Mouse (Mus musculus): ENCODE results near the gene Prr22. TPM values are rescaled to one million over a fixed set of nuclear protein-coding genes. Genes with fewer than 3 reads are reported as not detected.

Gene Prr22
- total and polyA plus RNA-seq, 2 experiments from 2014 or later = 0.21 to 0.46 TPM

DNA sequence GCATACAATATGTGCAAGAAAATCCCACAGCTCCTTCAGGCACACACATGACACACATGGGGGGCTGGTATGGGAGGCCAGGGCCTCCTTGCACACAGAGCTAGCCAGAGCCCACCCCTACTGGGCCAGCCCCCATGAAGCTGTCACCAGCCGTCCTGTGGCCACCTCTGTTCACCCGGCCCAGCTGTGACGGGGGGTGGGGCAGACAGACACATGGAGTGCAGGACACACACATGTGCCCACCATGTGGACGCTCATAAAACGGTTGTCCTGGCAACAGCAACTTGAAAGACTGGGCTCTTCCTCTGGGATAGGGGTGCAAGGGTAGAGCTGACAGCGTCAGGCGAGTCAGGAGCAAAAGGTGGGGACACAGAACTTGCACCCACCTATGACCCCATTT lies 10.8 kb upstream of the Prr22 start:
- Histone ChIP-seq H3K4me1 (ENCODE audit: insufficient read depth, low read length) (peaks cover 15% of the 10 kb centered on the region), H3K4me3 (ENCODE audit: low read length) (no peak overlapping the region), H3K4me2 (ENCODE audit: low read depth, low read length) (no peak overlapping the region), H3K9ac (replicated peaks; ENCODE audit: low read length) (no peak overlapping the region), H3K9me3 (ENCODE audit: low read length) (no peaks in the 10 kb centered on the region), H3K36me3 (ENCODE audit: insufficient read depth, low read length) (no peaks in the 10 kb centered on the region), H3K27me3 (ENCODE audit: insufficient read depth, low read length) (peaks cover 34% of the 10 kb centered on the region), H3K27ac (no peak overlapping the region)
- WGBS = 35% methylated on average over 7 of the region's 7 CpGs
- DNase-seq (ENCODE audit: low spot score) (no peak), ATAC-seq (no peak)
- TF ChIP-seq CTCF (IDR thresholded peaks at IDR 0.05; ENCODE audit: low read depth) = no peak

GRCm38 (mm10) chr17:56761077-56761476 lies 9.0 kb upstream of the Prr22 start:
- 53% methylated on average over 3 of the region's 3 CpGs for WGBS
- H3K36me3 ChIP-seq (ENCODE audit: insufficient read depth, low read length) = no peaks in the 10 kb centered on the region
- H3K4me2 ChIP-seq (ENCODE audit: low read depth, low read length) = no peak overlapping the region
- no peaks in the 10 kb centered on the region for H3K9me3 ChIP-seq (ENCODE audit: low read length)
- no peak overlapping the region for H3K27ac ChIP-seq
- no peak for TF ChIP-seq CTCF (IDR thresholded peaks at IDR 0.05; ENCODE audit: low read depth)
- no peak overlapping the region for H3K4me3 ChIP-seq (ENCODE audit: low read length)
- no peak overlapping the region for H3K9ac ChIP-seq (replicated peaks; ENCODE audit: low read length)
- ATAC-seq (no peak), DNase-seq (ENCODE audit: low spot score) (peak; percentile 4)
- H3K27me3 ChIP-seq (ENCODE audit: insufficient read depth, low read length) = peaks cover 16% of the 10 kb centered on the region
- H3K4me1 ChIP-seq (ENCODE audit: insufficient read depth, low read length) = peaks cover 20% of the 10 kb centered on the region

DNA sequence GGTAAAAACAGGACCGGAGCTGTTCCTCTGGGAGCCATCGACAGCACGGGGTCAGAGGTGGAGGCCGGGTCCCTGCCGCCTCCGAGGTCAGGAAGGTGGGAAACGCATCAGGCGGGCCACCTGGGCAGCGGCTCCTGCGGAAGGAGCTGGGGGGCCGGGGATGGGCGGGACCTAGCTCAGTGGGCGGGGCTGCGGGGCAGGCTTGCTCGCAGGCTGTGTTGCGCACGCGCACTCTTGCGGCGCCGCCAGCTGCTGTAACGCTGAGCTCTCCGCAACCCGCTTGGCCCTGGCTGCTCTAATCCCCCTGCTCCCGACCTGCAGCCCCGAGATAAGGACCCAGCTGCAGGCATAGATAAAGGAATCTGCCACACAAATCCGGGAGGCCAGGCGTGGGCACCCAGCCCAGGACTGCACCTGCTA lies 8.0 kb upstream of the Prr22 start:
- H3K4me3 ChIP-seq (ENCODE audit: low read length) = peak overlapping the region; percentile 40
- peaks cover 8% of the 10 kb centered on the region for H3K27me3 ChIP-seq (ENCODE audit: insufficient read depth, low read length)
- H3K36me3 ChIP-seq (ENCODE audit: insufficient read depth, low read length) = peaks cover 3% of the 10 kb centered on the region; the same call in 1 of the 2 replicates
- peak overlapping the region; percentile 65 for H3K4me2 ChIP-seq (ENCODE audit: low read depth, low read length)
- DNase-seq (ENCODE audit: low spot score) (peak; percentile 96), ATAC-seq (peak; percentile 41)
- H3K9me3 ChIP-seq (ENCODE audit: low read length) = no peaks in the 10 kb centered on the region
- H3K4me1 ChIP-seq (ENCODE audit: insufficient read depth, low read length) = peaks cover 18% of the 10 kb centered on the region
- no peak; the same call in 1 of the 2 replicates for TF ChIP-seq CTCF (IDR thresholded peaks at IDR 0.05; ENCODE audit: low read depth)
- H3K9ac ChIP-seq (replicated peaks; ENCODE audit: low read length) = peak overlapping the region; percentile 43
- H3K27ac ChIP-seq = peak overlapping the region; percentile 89
- 0% methylated on average over 26 of the region's 28 CpGs for WGBS

- H3K4me3 ChIP-seq (ENCODE audit: low read length) = no peak overlapping the region
- peak overlapping the region; percentile 65; the same call in 1 of the 2 replicates for H3K4me2 ChIP-seq (ENCODE audit: low read depth, low read length)
- ATAC-seq (no peak), DNase-seq (ENCODE audit: low spot score) (peak; percentile 72)
- TF ChIP-seq CTCF (IDR thresholded peaks at IDR 0.05; ENCODE audit: low read depth) = peak; percentile 99
- H3K4me1 ChIP-seq (ENCODE audit: insufficient read depth, low read length) = peaks cover 13% of the 10 kb centered on the region; the same call in 1 of the 2 replicates
- no peaks in the 10 kb centered on the region for H3K9me3 ChIP-seq (ENCODE audit: low read length)
- 44% methylated on average over 27 of the region's 27 CpGs for WGBS
- H3K36me3 ChIP-seq (ENCODE audit: insufficient read depth, low read length) = peaks cover 10% of the 10 kb centered on the region; the same call in 1 of the 2 replicates
- H3K27ac ChIP-seq = peak overlapping the region; percentile 89; the same call in 1 of the 2 replicates
- H3K27me3 ChIP-seq (ENCODE audit: insufficient read depth, low read length) = no peaks in the 10 kb centered on the region
- H3K9ac ChIP-seq (replicated peaks; ENCODE audit: low read length) = no peak overlapping the region; the same call in 1 of the 2 replicates
These were observed 7.0 kb upstream of the Prr22 start for GRCm38 (mm10) chr17:56762769-56763731.

DNA sequence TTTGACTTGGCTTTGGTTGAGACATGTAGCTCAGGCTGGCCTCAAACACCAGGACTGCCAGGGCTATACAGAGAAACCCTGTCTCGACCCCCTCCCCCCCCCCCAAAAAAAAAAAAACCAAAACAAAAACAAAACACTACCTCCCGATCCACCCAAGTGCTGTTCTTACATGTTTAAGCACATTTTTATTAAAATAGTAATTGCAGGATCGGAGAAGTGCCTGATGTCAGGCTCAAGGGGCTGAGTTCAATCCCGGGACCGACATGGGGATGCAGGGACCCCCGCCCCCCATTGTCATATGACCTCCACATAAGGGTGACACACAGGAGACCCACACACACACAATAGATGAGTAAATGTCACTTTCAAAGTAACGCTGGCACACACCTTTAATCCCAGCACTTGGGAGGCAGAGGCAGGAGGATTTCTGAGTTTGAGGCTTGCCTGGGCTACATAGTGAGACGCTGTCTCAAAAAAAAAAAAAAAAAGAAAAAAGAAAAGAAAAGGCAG lies 6.3 kb upstream of the Prr22 start:
- Histone ChIP-seq H3K36me3 (ENCODE audit: insufficient read depth, low read length) (peaks cover 17% of the 10 kb centered on the region), H3K27ac (peak overlapping the region; percentile 98; the same call in 1 of the 2 replicates), H3K27me3 (ENCODE audit: insufficient read depth, low read length) (no peaks in the 10 kb centered on the region), H3K4me3 (ENCODE audit: low read length) (peak overlapping the region; percentile 78), H3K9ac (replicated peaks; ENCODE audit: low read length) (no peak overlapping the region), H3K4me2 (ENCODE audit: low read depth, low read length) (peak overlapping the region; percentile 80), H3K9me3 (ENCODE audit: low read length) (no peaks in the 10 kb centered on the region), H3K4me1 (ENCODE audit: insufficient read depth, low read length) (peaks cover 13% of the 10 kb centered on the region; the same call in 1 of the 2 replicates)
- 80% methylated on average over 8 of the region's 8 CpGs for WGBS
- no peak for TF ChIP-seq CTCF (IDR thresholded peaks at IDR 0.05; ENCODE audit: low read depth)
- DNase-seq (ENCODE audit: low spot score) (no peak), ATAC-seq (no peak)

GRCm38 (mm10) chr17:56764474-56765354 lies 5.3 kb upstream of the Prr22 start, which contains the start of gene Dus3l:
Dus3l (plus strand) TSS chr17:56764757.
- TF ChIP-seq CTCF (IDR thresholded peaks at IDR 0.05; ENCODE audit: low read depth) = no peak
- H3K4me3 ChIP-seq (ENCODE audit: low read length) = peak within 1 kb of the TSS; percentile 78
- peak within 1 kb of the TSS; percentile 80 for H3K9ac ChIP-seq (replicated peaks; ENCODE audit: low read length)
- peak within 1 kb of the TSS; percentile 98 for H3K27ac ChIP-seq
- peak within 1 kb of the TSS; percentile 80 for H3K4me2 ChIP-seq (ENCODE audit: low read depth, low read length)
- H3K4me1 ChIP-seq (ENCODE audit: insufficient read depth, low read length) = peaks cover 13% of the 10 kb centered on the region; the same call in 1 of the 2 replicates
- H3K36me3 ChIP-seq (ENCODE audit: insufficient read depth, low read length) = peaks cover 24% of the 10 kb centered on the region
- ATAC-seq = peak; percentile 85
- no peaks in the 10 kb centered on the region for H3K9me3 ChIP-seq (ENCODE audit: low read length)
- 2% methylated on average over 54 of the region's 58 CpGs for WGBS
- no peaks in the 10 kb centered on the region for H3K27me3 ChIP-seq (ENCODE audit: insufficient read depth, low read length)
- DNase-seq (ENCODE audit: low spot score) = peak; percentile 95
